ENCODE assay signal across 27 mouse cellular contexts in the genomic region with DNA sequence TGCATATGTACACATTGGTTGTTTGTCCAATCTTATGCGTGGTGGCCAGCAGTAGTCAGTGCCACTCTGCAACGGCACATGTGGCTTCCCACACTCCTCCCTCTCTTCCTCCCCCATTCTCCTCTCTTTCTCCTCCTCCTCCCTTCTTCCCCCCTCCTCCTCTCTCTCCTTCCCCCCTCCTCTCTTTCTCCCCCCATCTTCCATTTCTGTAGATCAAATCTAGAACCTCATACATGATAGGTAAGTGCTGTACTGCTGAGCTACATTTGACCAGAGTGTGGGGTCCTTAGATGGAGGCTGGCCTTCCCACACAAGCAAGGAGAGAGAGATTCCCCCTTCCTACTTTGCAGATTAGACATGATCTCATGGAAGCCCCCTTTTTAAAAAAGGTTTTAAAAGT. TPM values are rescaled to one million over a fixed set of nuclear protein-coding genes. Genes with fewer than 3 reads are reported as not detected.
"Had no signal": no experiment of that assay in that cellular context is flagged by ENCODE, and none has a peak within 500 bp of the region (broad histone marks: within the 10 kb centered on the region; RNA-seq: fewer than 3 reads in every experiment).

No protein-coding gene starts in this region.

- H3K4me1 ChIP-seq: limb, embryonic 10.5 days; limb, embryonic 12.5 days; liver, embryonic 12.5 days; liver, embryonic 13.5 days; liver, embryonic 15.5 days; midbrain, embryonic 10.5 days; midbrain, embryonic 15.5 days; neural tube, embryonic 12.5 days had no signal

- H3K36me3 ChIP-seq: limb, embryonic 10.5 days; limb, embryonic 12.5 days; limb, embryonic 13.5 days; limb, embryonic 15.5 days; liver, embryonic 12.5 days; liver, embryonic 13.5 days; liver, embryonic 15.5 days; lung, embryonic 15.5 days; midbrain, embryonic 10.5 days; midbrain, embryonic 12.5 days; midbrain, embryonic 13.5 days; midbrain, embryonic 15.5 days; neural tube, embryonic 12.5 days had no signal

- H3K9ac ChIP-seq: limb, embryonic 12.5 days; limb, embryonic 13.5 days; limb, embryonic 15.5 days; liver, embryonic 12.5 days; liver, embryonic 13.5 days; liver, embryonic 14.5 days; liver, embryonic 15.5 days; liver, postnatal 0 days; lung, embryonic 14.5 days; lung, embryonic 15.5 days; midbrain, embryonic 12.5 days; midbrain, embryonic 13.5 days; midbrain, embryonic 15.5 days; neural tube, embryonic 12.5 days had no signal

- H3K27me3 ChIP-seq: midbrain, embryonic 12.5 days; midbrain, embryonic 13.5 days; midbrain, embryonic 15.5 days; neural tube, embryonic 12.5 days had no signal

- H3K9me3 ChIP-seq: limb, embryonic 10.5 days; limb, embryonic 12.5 days; limb, embryonic 13.5 days; limb, embryonic 15.5 days; liver, embryonic 12.5 days; liver, embryonic 13.5 days; liver, embryonic 15.5 days; lung, embryonic 15.5 days; midbrain, embryonic 10.5 days; midbrain, embryonic 12.5 days; midbrain, embryonic 13.5 days; midbrain, embryonic 15.5 days; neural tube, embryonic 12.5 days had no signal

- H3K4me3 ChIP-seq: limb, embryonic 10.5 days; limb, embryonic 12.5 days; limb, embryonic 13.5 days; limb, embryonic 15.5 days; liver, embryonic 12.5 days; liver, embryonic 13.5 days; liver, embryonic 15.5 days; lung, embryonic 15.5 days; megakaryocyte, embryonic 14.5 days; midbrain, embryonic 10.5 days; midbrain, embryonic 12.5 days; midbrain, embryonic 13.5 days; midbrain, embryonic 15.5 days; myocyte; neural tube, embryonic 12.5 days had no signal

- H3K27ac ChIP-seq: limb, embryonic 10.5 days; limb, embryonic 12.5 days; limb, embryonic 13.5 days; limb, embryonic 15.5 days; liver, embryonic 12.5 days; liver, embryonic 13.5 days; liver, embryonic 14.5 days; liver, embryonic 15.5 days; lung, embryonic 15.5 days; macrophage; midbrain, embryonic 10.5 days; midbrain, embryonic 12.5 days; midbrain, embryonic 13.5 days; midbrain, embryonic 15.5 days; neural tube, embryonic 12.5 days had no signal

RNA-seq across cellular contexts. Expression of gene Aldh3a1, which starts 14.6 kb away (rescaled TPM):
- total RNA-seq: liver, adult 2 months; megakaryocyte progenitor cell, adult 5-6 weeks; megakaryocyte, adult 5-6 weeks; megakaryocyte-erythroid progenitor cell, adult 5-6 weeks; monocyte, adult 5-6 weeks had no signal
- polyA plus RNA-seq: limb, embryonic 10.5 days; liver, embryonic 11.5 days; lung, embryonic 14.5 days; macrophage; midbrain, embryonic 10.5 days; midbrain, embryonic 11.5 days; midbrain, embryonic 12.5 days; midbrain, embryonic 13.5 days; neural tube, embryonic 11.5 days; neural tube, embryonic 12.5 days had no signal
